Mouse (Mus musculus) ovary, adult 2 months (tissue): Measurements from ENCODE around the gene Vmn1r181. TPM values are rescaled to one million over a fixed set of nuclear protein-coding genes. Genes with fewer than 3 reads are reported as not detected.

Experiments
- polyA plus RNA-seq: library from polyadenylated mRNA; depleted of rRNA; stranded (reverse); fragments of >200 nt; gene quantifications from 2 replicates; pipeline ENCODE4 v1.2.3, GENCODE M21; 2012; rRNA removed

Vmn1r181 gene
- not detected in 2 replicates for polyA plus RNA-seq

GRCm38 (mm10) chr7:23974315-23974714, at the start of gene Vmn1r181:
TSS of gene Vmn1r181 (plus strand) at chr7:23974615.

DNA sequence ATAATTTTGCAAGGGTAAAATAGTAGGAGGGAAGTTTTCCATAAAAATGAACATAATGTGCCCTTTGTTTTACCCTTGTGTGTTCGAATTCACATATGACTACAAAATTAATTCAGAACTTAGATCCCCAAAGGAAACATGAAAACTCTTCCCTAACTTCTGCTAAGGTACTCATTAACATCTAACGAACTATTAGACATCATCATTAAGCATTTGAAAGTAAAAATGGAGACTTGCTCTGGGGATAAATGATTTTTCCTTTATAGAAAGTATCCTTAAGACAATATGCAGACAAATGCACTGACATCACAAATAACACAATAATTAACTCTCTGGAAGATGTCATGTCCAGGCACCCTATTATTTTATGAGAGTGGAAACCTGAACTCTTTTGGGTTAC, 47.7 kb upstream of the Vmn1r181 start, which contains the start of gene Vmn1r179:
Gene Vmn1r179 (plus strand): TSS at position 301 of the 400 bp plus-strand sequence.

DNA sequence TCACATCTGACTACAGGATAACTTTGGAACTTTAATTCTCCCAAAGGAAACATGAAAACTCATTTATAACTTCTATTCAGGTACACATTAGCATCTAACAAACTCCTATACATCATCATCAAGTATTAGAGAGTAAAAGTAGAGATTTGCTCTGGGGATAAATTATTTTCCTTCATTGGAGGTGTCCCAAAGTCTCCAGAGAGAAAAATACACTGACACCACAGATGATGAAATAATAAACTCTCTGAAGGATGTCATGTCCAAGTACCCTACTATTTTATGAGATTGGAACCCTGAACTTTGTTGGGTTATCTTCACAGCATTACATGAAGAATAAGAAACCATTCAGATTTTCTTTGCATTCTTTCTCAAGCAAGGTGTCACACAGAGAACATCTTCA, 24.1 kb upstream of the Vmn1r181 start, which contains the start of gene Vmn1r180:
Gene Vmn1r180 (plus strand): TSS at position 301 of the 400 bp plus-strand sequence.

GRCm38 (mm10) chr7:24001391-24001790, 27.0 kb downstream of the Vmn1r181 start, which contains the start of gene V1rd19:
TSS of gene V1rd19 (plus strand) at chr7:24001691.

Other genes starting within 250 kb of the Vmn1r181 start
- not detected in 2 replicates for gene Vmn1r174, start 222.3 kb upstream of the Vmn1r181 start, polyA plus RNA-seq
- gene Vmn1r175, start 164.0 kb upstream of the Vmn1r181 start, polyA plus RNA-seq: not detected in 2 replicates
- not detected in 2 replicates for gene Vmn1r176, start 137.2 kb upstream of the Vmn1r181 start, polyA plus RNA-seq
- gene Vmn1r177, start 108.2 kb upstream of the Vmn1r181 start, polyA plus RNA-seq: not detected in 2 replicates
- gene Vmn1r178, start 82.6 kb upstream of the Vmn1r181 start, polyA plus RNA-seq: not detected in 2 replicates
- not detected in 2 replicates for gene Vmn1r179, start 47.6 kb upstream of the Vmn1r181 start, polyA plus RNA-seq
- gene Vmn1r180, start 24.0 kb upstream of the Vmn1r181 start, polyA plus RNA-seq: not detected in 2 replicates
- not detected in 2 replicates for gene V1rd19, start 27.1 kb downstream of the Vmn1r181 start, polyA plus RNA-seq
- gene Vmn1r183, start 78.6 kb downstream of the Vmn1r181 start, polyA plus RNA-seq: not detected in 2 replicates
- 17.2 and 18.5 TPM in 2 replicates for gene Zfp180, start 107.3 kb downstream of the Vmn1r181 start, polyA plus RNA-seq
- gene Zfp112, start 137.7 kb downstream of the Vmn1r181 start, polyA plus RNA-seq: 2.7 TPM in 2 replicates
- 6.5 and 8.0 TPM in 2 replicates for gene Zfp235, start 159.6 kb downstream of the Vmn1r181 start, polyA plus RNA-seq
- gene Zfp114, start 200.4 kb downstream of the Vmn1r181 start, polyA plus RNA-seq: 0.72 and 0.81 TPM in 2 replicates
- 2.0 and 2.8 TPM in 2 replicates for gene Zfp111, start 236.8 kb downstream of the Vmn1r181 start, polyA plus RNA-seq